Mouse (Mus musculus): ENCODE results near the gene Ubxn6.
A peak's percentile ranks its signal among the peaks of the same experiment; 100 is the strongest.
"Not testable (repeated sequence)": the region's sequence is repeated elsewhere in the genome, so short reads cannot be mapped to it uniquely, and the experiment has no call there.

The Ubxn6 gene

DNA sequence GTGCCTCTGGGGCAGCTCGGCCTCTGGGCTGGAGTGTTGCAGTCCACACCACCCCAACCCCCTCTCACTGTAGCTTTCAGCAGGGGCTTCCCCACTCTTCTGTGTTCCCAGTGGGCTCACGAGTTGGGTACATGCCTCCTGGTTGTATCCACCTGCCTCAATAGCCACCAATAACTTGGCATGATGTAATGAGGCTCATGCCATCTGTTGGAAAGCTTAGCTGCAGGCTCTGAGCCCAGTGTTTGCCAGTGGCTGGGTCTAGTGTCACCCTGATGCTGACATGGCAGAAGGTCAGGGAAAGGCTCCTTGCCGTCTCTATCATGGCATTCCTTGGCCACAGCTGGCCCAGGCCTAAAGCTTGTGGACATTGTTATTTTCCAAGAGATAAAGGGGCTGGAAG lies 26.0 kb upstream of the Ubxn6 start:
- no peak for DNase-seq

DNA sequence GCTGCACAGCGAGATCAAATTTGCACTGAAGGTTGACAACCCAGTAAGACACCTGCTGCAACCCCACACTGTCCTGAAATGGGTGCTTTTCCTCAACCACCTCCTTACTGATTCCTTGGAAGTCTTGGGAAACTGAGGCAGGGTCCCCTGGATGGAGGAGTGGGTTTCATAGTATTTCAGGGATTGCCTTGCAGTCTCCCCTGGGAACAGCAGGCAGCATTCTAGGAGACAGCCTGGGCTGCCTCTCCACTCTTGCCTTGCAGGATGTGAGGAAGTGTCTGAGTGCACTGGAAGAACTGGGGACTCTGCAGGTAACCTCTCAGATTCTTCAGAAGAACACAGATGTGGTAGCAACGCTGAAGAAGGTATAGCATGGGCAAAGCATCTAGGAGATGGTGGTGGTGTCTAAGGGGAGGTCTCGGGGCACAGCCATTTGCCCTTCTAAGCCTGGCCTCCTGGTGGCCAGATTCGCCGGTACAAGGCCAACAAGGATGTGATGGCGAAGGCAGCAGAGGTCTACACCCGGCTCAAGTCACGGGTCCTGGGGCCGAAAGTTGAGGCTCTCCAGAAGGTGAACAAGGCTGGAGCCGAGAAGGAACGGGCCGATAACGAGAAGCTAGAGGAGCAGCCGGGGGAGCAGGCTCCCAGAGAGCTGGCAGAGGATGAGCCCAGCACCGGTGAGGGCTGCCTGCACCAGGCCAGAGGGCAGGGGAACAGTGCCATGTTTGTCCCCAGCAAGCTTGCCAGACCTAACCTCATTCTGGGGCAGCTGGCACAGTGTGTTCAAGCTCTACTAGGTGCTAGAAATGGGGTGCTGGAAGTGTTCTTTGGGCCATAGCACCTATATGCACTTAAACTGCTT lies 24.1 kb upstream of the Ubxn6 start:
- no peak for DNase-seq

DNA sequence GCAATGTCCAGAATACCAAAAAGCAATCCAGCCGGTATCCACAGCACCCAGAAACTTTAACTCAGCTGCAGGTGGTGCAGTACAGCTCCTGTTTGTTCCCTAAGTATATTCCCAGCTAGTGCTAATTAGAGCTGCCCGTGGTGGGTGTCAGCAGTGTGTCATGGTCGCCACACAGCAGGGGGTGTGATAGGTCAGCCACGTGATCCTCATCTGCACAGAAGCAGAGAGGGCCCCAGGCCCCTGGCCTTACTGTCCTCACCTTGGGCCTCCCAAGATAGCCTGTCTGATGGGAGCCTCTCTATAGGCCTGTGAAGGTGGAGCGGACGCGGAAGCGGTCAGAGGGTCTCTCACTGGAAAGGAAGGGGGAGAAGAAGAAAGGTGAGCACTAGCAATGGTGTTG lies 23.4 kb upstream of the Ubxn6 start:
- DNase-seq = no peak

GRCm38 (mm10) chr17:56096883-56097282 lies 22.1 kb upstream of the Ubxn6 start:
- no peak for DNase-seq

GRCm38 (mm10) chr17:56092794-56093193 lies 18.0 kb upstream of the Ubxn6 start:
- no peak for DNase-seq

GRCm38 (mm10) chr17:56092312-56092711 lies 17.5 kb upstream of the Ubxn6 start:
- DNase-seq = no peak

- no peak for DNase-seq
Measured at GRCm38 (mm10) chr17:56080781-56081585, 6.2 kb upstream of the Ubxn6 start.

DNA sequence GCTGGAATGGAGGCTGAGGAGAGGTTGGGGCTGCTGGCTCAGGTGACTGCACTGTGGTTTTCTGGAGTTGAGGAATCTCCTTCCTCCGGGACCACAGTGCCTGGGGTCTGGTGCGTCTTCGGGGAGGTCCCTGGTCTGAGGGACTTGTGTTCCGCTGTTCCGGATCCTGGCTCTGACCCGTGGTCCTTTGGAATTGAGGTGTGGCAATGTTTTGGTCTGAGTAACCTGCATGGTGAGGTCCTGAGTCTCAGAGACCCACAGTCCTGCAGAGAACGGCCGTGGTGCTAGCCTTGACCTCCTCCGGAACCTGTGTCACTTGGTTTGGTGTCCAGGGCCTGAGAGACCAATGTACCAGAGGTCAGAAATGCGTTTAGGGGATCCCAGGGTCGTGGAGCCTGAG lies 5.1 kb upstream of the Ubxn6 start:
- peak in 1 of 2 experiments; percentile 22 for DNase-seq

DNA sequence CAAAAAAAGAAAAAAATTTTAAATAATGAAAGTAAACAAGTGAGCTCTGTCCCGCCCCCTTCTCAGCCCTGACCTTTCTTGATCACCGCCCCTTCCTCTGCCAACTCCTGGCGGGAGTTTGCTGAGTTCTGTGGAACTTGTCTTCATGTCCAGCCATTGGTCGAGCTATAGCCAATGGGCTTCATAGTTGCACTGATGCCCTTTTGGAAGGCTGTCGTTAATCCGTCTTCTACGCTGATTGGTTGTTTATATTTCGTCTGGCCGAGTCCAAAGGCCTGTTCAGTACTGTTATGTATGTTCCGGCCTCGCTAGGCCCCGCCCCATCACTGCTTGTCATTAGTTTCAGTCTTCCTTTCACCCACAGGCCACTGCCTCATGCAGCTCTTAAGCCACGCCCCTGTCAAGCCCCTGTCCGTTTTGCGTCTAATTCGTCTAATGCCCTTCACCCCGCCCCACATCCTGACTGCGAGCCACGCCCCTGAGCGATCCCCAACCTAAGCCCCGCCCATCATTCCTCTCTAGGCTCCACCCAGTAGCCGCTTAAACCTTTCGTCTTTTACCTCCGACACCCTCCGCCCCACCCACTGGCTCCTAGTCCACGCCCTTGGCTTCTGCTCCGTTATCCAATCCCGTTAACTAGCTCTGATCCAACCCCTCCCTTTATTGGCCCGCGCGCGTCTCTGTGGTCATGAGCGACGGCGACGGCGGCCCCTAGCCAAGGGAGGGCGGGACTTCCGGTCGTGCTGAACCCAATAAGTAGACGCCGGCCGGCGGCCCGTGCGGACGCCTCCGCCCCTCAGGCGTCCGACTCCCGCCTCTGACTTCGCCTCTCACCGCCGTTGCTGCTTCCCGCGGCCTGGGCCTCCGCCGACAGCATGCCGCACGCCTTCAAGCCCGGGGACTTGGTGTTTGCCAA lies 4.3 kb upstream of the Ubxn6 start, which contains the start of gene Hdgfl2:
TSS of gene Hdgfl2 (plus strand) at position 755 of the 916 bp plus-strand sequence.
- peak; percentile 99 for DNase-seq

DNA sequence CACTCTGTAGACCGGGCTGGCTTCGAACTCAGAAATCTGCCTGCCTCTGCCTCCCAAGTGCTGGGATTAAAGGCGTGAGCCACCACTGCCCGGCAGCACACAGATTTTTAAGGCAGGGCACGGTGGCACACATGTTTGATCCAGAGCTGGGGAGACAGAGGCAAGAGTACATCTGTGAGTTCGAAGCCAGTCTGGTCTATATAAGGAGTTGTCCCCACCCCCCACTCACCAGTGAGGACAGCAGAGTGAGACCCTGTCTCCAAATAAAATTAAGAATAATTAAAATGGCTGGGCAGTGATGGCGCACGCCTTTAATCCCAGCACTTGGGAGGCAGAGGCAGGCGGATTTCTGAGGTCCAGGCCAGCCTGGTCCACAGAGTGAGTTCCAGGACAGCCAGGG lies 3.5 kb upstream of the Ubxn6 start:
- peak; percentile 21 to 25 for DNase-seq

DNA sequence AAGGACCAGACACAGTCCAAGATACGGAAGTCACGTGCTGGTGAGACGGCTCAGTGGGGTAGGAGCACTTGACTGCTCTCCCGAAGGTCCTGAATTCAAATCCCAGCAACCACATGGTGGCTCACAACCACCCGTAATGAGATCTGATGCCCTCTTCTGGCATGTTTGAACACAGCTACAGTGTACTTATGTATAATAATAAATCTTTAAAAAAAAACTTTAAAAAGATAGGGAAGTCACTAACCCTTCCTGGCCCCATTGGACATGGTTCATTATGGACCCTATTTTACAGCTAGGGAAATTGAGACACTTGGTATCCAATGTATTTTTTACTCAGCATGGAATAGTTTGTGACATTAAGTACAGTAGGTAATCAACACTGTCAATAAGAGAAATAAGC lies 2.7 kb upstream of the Ubxn6 start:
- no peak for DNase-seq

GRCm38 (mm10) chr17:56074097-56074826 lies 566 bp downstream of the Ubxn6 start:
- DNase-seq = peak in 1 of 2 experiments; percentile 71

GRCm38 (mm10) chr17:56072243-56072642 lies 2.6 kb downstream of the Ubxn6 start:
- DNase-seq = no peak

- DNase-seq = no peak
Measured at GRCm38 (mm10) chr17:56071126-56071525, 3.7 kb downstream of the Ubxn6 start.

- DNase-seq = no peak
Measured at GRCm38 (mm10) chr17:56069066-56069465, 5.8 kb downstream of the Ubxn6 start.

DNA sequence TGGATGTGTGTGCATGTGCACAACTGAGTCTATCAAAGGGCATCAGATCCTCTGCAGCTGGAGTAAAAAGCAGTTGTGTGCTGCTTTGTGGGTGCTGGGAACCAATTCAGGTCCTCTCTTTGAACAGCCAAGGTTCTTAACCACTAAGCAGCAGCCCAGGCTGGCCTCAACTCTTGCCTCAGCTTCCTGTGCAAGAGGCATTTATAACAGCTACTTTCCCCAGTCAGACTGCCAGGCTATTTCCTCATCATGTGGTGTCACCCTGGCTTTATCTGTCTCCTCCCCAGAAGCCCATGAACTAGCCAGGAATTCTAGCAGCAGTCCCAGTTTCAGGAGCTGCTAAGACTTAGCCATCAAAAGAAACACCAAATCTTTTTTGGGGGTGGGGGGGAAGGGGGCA lies 8.4 kb downstream of the Ubxn6 start:
- no peak for DNase-seq

GRCm38 (mm10) chr17:56065715-56066114 lies 9.1 kb downstream of the Ubxn6 start:
- not testable (repeated sequence) for DNase-seq

DNA sequence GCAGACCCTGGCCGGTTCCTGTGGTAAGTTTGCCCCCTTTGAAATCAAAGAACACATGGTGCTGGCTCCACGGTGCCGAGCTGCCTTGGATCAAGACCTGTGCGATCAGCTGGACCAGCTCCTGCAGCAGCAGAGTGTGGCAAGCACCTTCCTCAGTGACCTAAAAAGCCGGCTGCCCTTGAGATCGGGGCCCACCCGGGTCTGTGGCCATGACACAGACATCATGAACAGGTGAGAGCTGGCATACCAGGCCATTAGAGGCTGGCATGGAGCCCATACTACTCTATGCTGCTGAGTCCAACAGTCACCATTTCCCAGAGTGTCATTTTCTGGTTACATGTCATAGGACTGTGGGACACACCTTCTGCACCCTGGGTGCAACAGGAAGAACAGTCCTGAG lies 12.7 kb downstream of the Ubxn6 start:
- no peak for DNase-seq

GRCm38 (mm10) chr17:56057381-56058120 lies 17.3 kb downstream of the Ubxn6 start:
- DNase-seq = peak; percentile 60 to 62

- no peak for DNase-seq
Measured at GRCm38 (mm10) chr17:56055945-56056678, 18.7 kb downstream of the Ubxn6 start.

- no peak for DNase-seq
Measured at GRCm38 (mm10) chr17:56054938-56055337, 19.9 kb downstream of the Ubxn6 start.

All from cerebellum, postnatal 36 days (tissue).